In genomic region chr11:74522487-74523209, GRCm38 (mm10) we compare ENCODE assay signal across 8 mouse cellular contexts.
DNase-seq lines count a peak whose midpoint lies in the region; ATAC-seq and TF ChIP-seq lines count a peak whose summit lies in the region.

No protein-coding gene starts in this region.

- TF ChIP-seq CTCF in bone marrow, adult 2 months (IDR thresholded peaks at IDR 0.05; ENCODE audit: control insufficient read depth, insufficient read depth, low read length): no peak

- H3K27ac ChIP-seq in ES-E14 (ENCODE audit: insufficient read depth, low read depth, low read length, poor library complexity, severe bottlenecking): no peak overlapping the region
- H3K27ac ChIP-seq in bone marrow, adult 2 months (ENCODE audit: control insufficient read depth, insufficient read depth, low read depth, low read length, poor library complexity): no peak overlapping the region
- no peak overlapping the region for H3K27ac ChIP-seq in forebrain, embryonic 14.5 days (ENCODE audit: low read depth, low read length)
- H3K27ac ChIP-seq in hindbrain, embryonic 13.5 days: peak overlapping the region; percentile 64
- no peak overlapping the region for H3K27ac ChIP-seq in limb, embryonic 11.5 days (replicated peaks; ENCODE audit: low read depth, low read length)
- H3K27ac ChIP-seq in midbrain, embryonic 11.5 days (ENCODE audit: low read depth, low read length): no peak overlapping the region

- peak overlapping the region; percentile 78 to 79 for H3K4me3 ChIP-seq in ES-E14 (ENCODE audit: insufficient read depth in 1 of 2, low read depth in 1 of 2, low read length in 2 of 2, poor library complexity in 1 of 2, severe bottlenecking in 1 of 2)
- peak overlapping the region; percentile 29 for H3K4me3 ChIP-seq in bone marrow, adult 2 months (replicated peaks; ENCODE audit: control insufficient read depth, low read depth, low read length)
- H3K4me3 ChIP-seq in forebrain, embryonic 14.5 days (ENCODE audit: low read depth, low read length): peak overlapping the region; percentile 59
- H3K4me3 ChIP-seq in hindbrain, embryonic 13.5 days: peak overlapping the region; percentile 78
- peak overlapping the region; percentile 53 for H3K4me3 ChIP-seq in limb, embryonic 11.5 days (ENCODE audit: low read depth, low read length)
- peak overlapping the region; percentile 69 for H3K4me3 ChIP-seq in midbrain, embryonic 11.5 days (ENCODE audit: low read depth, low read length)

- ATAC-seq in forebrain, embryonic 14.5 days: peak; percentile 76
- peak; percentile 52; the same call in 1 of the 2 replicates for ATAC-seq in hindbrain, embryonic 13.5 days (ENCODE audit: low FRiP score)
- ATAC-seq in limb, embryonic 11.5 days (ENCODE audit: insufficient number of reproducible peaks, low FRiP score, low TSS enrichment, low read depth): peak; percentile 54; the same call in 1 of the 2 replicates
- peak; percentile 72 for ATAC-seq in midbrain, embryonic 11.5 days (ENCODE audit: low FRiP score)
- no peak for ATAC-seq in monocyte, adult 5-6 weeks (replicated peaks; ENCODE audit: insufficient number of reproducible peaks, low FRiP score, low TSS enrichment, poor library complexity, severe bottlenecking)

- peaks cover 20% of the 10 kb centered on the region for H3K27me3 ChIP-seq in forebrain, embryonic 14.5 days (replicated peaks; ENCODE audit: control insufficient read depth, insufficient read depth, low read length)
- H3K27me3 ChIP-seq in hindbrain, embryonic 13.5 days: peaks cover 49% of the 10 kb centered on the region
- H3K27me3 ChIP-seq in limb, embryonic 11.5 days (ENCODE audit: control insufficient read depth, insufficient read depth, low read length): peaks cover 34% of the 10 kb centered on the region
- H3K27me3 ChIP-seq in midbrain, embryonic 11.5 days (ENCODE audit: control insufficient read depth, insufficient read depth, low read length): peaks cover 45% of the 10 kb centered on the region

- peak overlapping the region; percentile 68 for H3K9ac ChIP-seq in ES-E14 (ENCODE audit: insufficient read depth, low read depth, low read length, poor library complexity, severe bottlenecking)
- peak overlapping the region; percentile 67 for H3K9ac ChIP-seq in forebrain, embryonic 14.5 days (ENCODE audit: low read length)
- peak overlapping the region; percentile 82 for H3K9ac ChIP-seq in hindbrain, embryonic 13.5 days
- H3K9ac ChIP-seq in limb, embryonic 11.5 days (ENCODE audit: low read length): peak overlapping the region; percentile 60
- peak overlapping the region; percentile 75 for H3K9ac ChIP-seq in midbrain, embryonic 11.5 days (ENCODE audit: low read length)

- TF ChIP-seq POLR2A in bone marrow, adult 2 months (IDR thresholded peaks at IDR 0.05; ENCODE audit: borderline replicate concordance, control insufficient read depth, low read depth, low read length): no peak

- H3K4me1 ChIP-seq in ES-E14 (ENCODE audit: control insufficient read depth in 2 of 2, insufficient read depth in 2 of 2, low read length in 2 of 2, poor library complexity in 1 of 2): peaks cover 0 to 14% of the 10 kb centered on the region in 2 experiments; a peak in 2 of 4 replicates
- peaks cover 1% of the 10 kb centered on the region; the same call in 1 of the 2 replicates for H3K4me1 ChIP-seq in bone marrow, adult 2 months (ENCODE audit: control insufficient read depth, insufficient read depth, low read length)
- H3K4me1 ChIP-seq in forebrain, embryonic 14.5 days (ENCODE audit: control insufficient read depth, insufficient read depth, low read length): peaks cover 9% of the 10 kb centered on the region
- H3K4me1 ChIP-seq in hindbrain, embryonic 13.5 days (replicated peaks): peaks cover 42% of the 10 kb centered on the region
- H3K4me1 ChIP-seq in limb, embryonic 11.5 days (ENCODE audit: control insufficient read depth, insufficient read depth, low read length): peaks cover 9% of the 10 kb centered on the region; the same call in 1 of the 2 replicates
- peaks cover 7% of the 10 kb centered on the region for H3K4me1 ChIP-seq in midbrain, embryonic 11.5 days (ENCODE audit: control insufficient read depth, insufficient read depth, low read length)

- in situ Hi-C loops in ES-E14 (cut with MboI; ENCODE audit: low sequenced_read_pairs in 2 of 2, unreplicated experiment in 2 of 2): no loop called here

- WGBS in bone marrow, adult 2 months: 1% methylated on average over 74 of the region's 87 CpGs
- WGBS in forebrain, embryonic 14.5 days: under 1% methylated on average over 73 of the region's 87 CpGs
- WGBS in hindbrain, embryonic 13.5 days: under 1% methylated on average over 87 of the region's 87 CpGs
- under 1% methylated on average over 78 of the region's 87 CpGs for WGBS in limb, embryonic 11.5 days
- under 1% methylated on average over 83 of the region's 87 CpGs for WGBS in midbrain, embryonic 11.5 days

- no peaks in the 10 kb centered on the region for H3K9me3 ChIP-seq in ES-E14 (ENCODE audit: control insufficient read depth, insufficient read depth, low read depth, low read length)
- no peaks in the 10 kb centered on the region for H3K9me3 ChIP-seq in forebrain, embryonic 14.5 days (replicated peaks; ENCODE audit: control insufficient read depth, low read length)
- H3K9me3 ChIP-seq in hindbrain, embryonic 13.5 days: no peaks in the 10 kb centered on the region
- no peaks in the 10 kb centered on the region for H3K9me3 ChIP-seq in limb, embryonic 11.5 days (ENCODE audit: control insufficient read depth, low read length)
- no peaks in the 10 kb centered on the region for H3K9me3 ChIP-seq in midbrain, embryonic 11.5 days (ENCODE audit: control insufficient read depth, low read length)

- peak overlapping the region; percentile 97 for H3K4me2 ChIP-seq in forebrain, embryonic 14.5 days (ENCODE audit: low read length)
- peak overlapping the region; percentile 98 for H3K4me2 ChIP-seq in hindbrain, embryonic 13.5 days
- peak overlapping the region; percentile 97 for H3K4me2 ChIP-seq in limb, embryonic 11.5 days (ENCODE audit: low read depth, severe bottlenecking)
- peak overlapping the region; percentile 99 for H3K4me2 ChIP-seq in midbrain, embryonic 11.5 days

- DNase-seq in ES-E14 (ENCODE audit: low read depth, low spot score): no peak
- DNase-seq in forebrain, embryonic 14.5 days (ENCODE audit: low spot score): peak; percentile 54
- peak; percentile 75 for DNase-seq in limb, embryonic 11.5 days (ENCODE audit: low spot score)
- DNase-seq in midbrain, embryonic 11.5 days (ENCODE audit: low spot score, missing footprints): peak; percentile 95
- peak; percentile 50 to 51 for DNase-seq in spleen, postnatal 10 days (ENCODE audit: low spot score in 2 of 2)

- H3K36me3 ChIP-seq in ES-E14 (ENCODE audit: control insufficient read depth, insufficient read depth, low read length, poor library complexity, severe bottlenecking): no peaks in the 10 kb centered on the region
- no peaks in the 10 kb centered on the region for H3K36me3 ChIP-seq in forebrain, embryonic 14.5 days (ENCODE audit: control insufficient read depth, insufficient read depth, low read length)
- H3K36me3 ChIP-seq in hindbrain, embryonic 13.5 days: no peaks in the 10 kb centered on the region
- H3K36me3 ChIP-seq in limb, embryonic 11.5 days (ENCODE audit: control insufficient read depth, insufficient read depth, low read length): no peaks in the 10 kb centered on the region; the same call in 1 of the 2 replicates
- no peaks in the 10 kb centered on the region for H3K36me3 ChIP-seq in midbrain, embryonic 11.5 days (ENCODE audit: control insufficient read depth, insufficient read depth, low read length)

TF ChIP-seq in ES-E14, 5 proteins besides CTCF, POLR2A, EP300 and RAD21:
- TF ChIP-seq ZNF384 (IDR thresholded peaks at IDR 0.05; ENCODE audit: low read depth, low read length) (no peak), HCFC1 (IDR thresholded peaks at IDR 0.05; ENCODE audit: borderline replicate concordance, insufficient read depth, low read length) (no peak), ZC3H11A (IDR thresholded peaks at IDR 0.05; ENCODE audit: borderline replicate concordance, low read depth, low read length) (no peak)
TF ChIP-seq in ES-E14: peak in this region for 0.
